Mouse (Mus musculus): ENCODE measurements around the gene Mgea5. TPM values are rescaled to one million over a fixed set of nuclear protein-coding genes. Genes with fewer than 3 reads are reported as not detected.
A peak's percentile ranks its signal among the peaks of the same experiment; 100 is the strongest.

Mgea5 gene
- polyA plus RNA-seq, 1 experiment: 27.1 TPM

DNA sequence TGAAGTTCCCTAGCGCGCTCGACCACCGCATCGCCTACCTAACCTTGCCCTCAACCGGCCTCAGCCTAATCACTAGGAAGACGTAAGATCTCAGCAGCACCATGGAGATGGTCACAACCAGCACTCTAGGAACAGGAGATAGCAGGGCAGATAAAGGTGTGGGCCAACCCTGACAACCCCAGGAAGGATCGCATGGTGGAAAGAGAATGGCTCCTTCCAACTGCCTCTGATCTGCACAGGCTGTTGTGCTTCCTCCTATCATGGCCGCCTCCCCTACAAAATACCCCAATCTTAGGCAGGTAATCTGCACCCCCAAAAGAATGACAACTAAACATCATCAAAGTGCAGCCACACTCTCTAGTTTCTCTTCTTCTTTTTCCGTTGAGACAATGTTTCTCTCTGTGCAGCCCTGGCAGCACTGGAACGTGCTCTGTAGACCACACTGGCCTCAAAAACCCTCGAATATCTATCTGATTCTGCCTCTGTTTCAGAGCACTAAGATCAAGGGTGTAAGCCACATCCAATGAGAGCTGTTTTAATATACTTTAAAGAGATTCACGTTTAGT is 3.2 kb downstream of the Mgea5 start:
- peaks cover 33% of the 10 kb centered on the region for H3K36me3 ChIP-seq (ENCODE audit: control insufficient read depth, insufficient read depth)
- H3K27me3 ChIP-seq (ENCODE audit: control insufficient read depth, insufficient read depth, insufficient read length): no peaks in the 10 kb centered on the region
- no peak overlapping the region for H3ac ChIP-seq (ENCODE audit: control insufficient read depth, insufficient read length)
- H3K4me2 ChIP-seq (ENCODE audit: low read depth): peak overlapping the region; percentile 88
- peaks cover 59% of the 10 kb centered on the region for H3K79me2 ChIP-seq (ENCODE audit: control insufficient read depth, insufficient read depth)
- no peak for TF ChIP-seq POLR2AphosphoS2 (IDR thresholded peaks at IDR 0.05; ENCODE audit: insufficient read length, low read depth)
- TF ChIP-seq SRF (IDR thresholded peaks at IDR 0.05; ENCODE audit: control insufficient read depth, insufficient read length, low read depth): no peak
- TF ChIP-seq POLR2A (IDR thresholded peaks at IDR 0.05; ENCODE audit: insufficient read length, low read depth): no peak
- no peak for TF ChIP-seq E2F4 (IDR thresholded peaks at IDR 0.05; ENCODE audit: insufficient read depth)
- no peak for TF ChIP-seq TCF3 (IDR thresholded peaks at IDR 0.05; ENCODE audit: insufficient read length, low read depth)
- no peak overlapping the region for H3K4me3 ChIP-seq

DNA sequence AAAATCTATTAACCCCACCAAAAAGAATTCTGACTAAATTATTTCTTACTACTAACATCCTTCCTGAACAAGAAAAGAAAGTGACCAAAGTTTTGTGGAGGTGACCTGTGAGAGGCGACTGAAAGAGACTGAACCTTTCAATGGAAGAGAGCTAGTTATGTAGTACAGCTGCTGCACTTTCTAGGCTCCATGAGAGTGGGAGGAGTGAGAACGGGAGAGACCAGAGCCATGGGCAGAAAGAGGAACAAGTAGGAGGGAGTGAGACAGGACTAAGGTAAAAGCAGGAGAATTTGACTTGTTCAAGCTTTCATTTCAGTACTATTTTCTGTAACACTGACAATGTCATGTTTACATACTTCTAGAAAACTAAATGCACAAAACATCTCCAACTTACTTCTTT is 8.2 kb downstream of the Mgea5 start:
- Histone ChIP-seq H3K4me2 (ENCODE audit: low read depth) (no peak overlapping the region), H3ac (ENCODE audit: control insufficient read depth, insufficient read length) (no peak overlapping the region), H3K36me3 (ENCODE audit: control insufficient read depth, insufficient read depth) (peaks cover 61% of the 10 kb centered on the region), H3K27me3 (ENCODE audit: control insufficient read depth, insufficient read depth, insufficient read length) (no peaks in the 10 kb centered on the region), H3K4me3 (no peak overlapping the region), H3K79me2 (ENCODE audit: control insufficient read depth, insufficient read depth) (peaks cover 34% of the 10 kb centered on the region)
- TF ChIP-seq E2F4 (IDR thresholded peaks at IDR 0.05; ENCODE audit: insufficient read depth) (no peak), TCF12 (IDR thresholded peaks at IDR 0.05; ENCODE audit: insufficient read depth, poor library complexity, severe bottlenecking) (no peak), USF1 (IDR thresholded peaks at IDR 0.05; ENCODE audit: low read depth) (no peak)

DNA sequence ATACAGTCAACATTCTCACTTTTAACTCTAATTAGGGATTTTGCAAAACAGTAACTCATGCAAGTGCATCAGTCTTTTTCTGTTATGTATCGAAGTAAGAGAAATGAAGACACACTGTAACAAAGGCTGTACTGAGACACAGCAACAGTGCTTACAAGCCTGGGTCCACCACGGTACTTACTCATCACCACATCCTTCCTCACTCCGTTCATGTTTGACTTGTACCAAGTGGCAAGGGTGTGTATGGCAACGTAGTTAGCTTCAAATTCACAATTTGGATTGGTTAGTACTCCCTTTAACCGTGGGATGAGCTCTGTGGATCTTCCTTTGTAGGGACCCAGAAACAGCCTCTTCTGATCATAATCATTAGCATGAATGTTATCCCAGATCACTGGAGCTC is 12.1 kb downstream of the Mgea5 start:
- H3K4me2 ChIP-seq (ENCODE audit: low read depth): no peak overlapping the region
- no peak overlapping the region for H3K4me3 ChIP-seq
- no peak overlapping the region for H3ac ChIP-seq (ENCODE audit: control insufficient read depth, insufficient read length)
- H3K79me2 ChIP-seq (ENCODE audit: control insufficient read depth, insufficient read depth): peaks cover 10% of the 10 kb centered on the region
- TF ChIP-seq USF1 (IDR thresholded peaks at IDR 0.05; ENCODE audit: low read depth): no peak
- TF ChIP-seq E2F4 (IDR thresholded peaks at IDR 0.05; ENCODE audit: insufficient read depth): no peak
- no peaks in the 10 kb centered on the region for H3K27me3 ChIP-seq (ENCODE audit: control insufficient read depth, insufficient read depth, insufficient read length)
- peaks cover 84% of the 10 kb centered on the region for H3K36me3 ChIP-seq (ENCODE audit: control insufficient read depth, insufficient read depth)

DNA sequence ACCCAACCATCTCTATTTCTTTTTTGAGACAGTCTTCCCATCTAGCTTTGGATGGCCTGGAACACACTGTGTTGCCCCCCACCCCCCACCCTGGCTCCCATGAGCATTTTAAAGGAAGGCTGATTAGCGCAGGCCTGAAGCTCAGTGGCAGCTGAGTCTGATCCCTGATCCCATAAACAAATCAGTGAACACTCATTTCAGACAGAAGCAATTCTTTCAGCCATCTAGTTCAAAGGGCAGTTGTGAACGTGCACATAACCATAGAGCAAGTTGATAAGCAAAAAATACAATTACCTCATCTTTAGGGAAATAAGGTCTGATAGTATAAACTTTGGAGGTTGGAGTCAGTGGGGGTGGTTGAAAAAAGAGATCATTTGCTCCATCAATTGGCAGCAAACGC is 22.8 kb downstream of the Mgea5 start:
- Histone ChIP-seq H3K79me2 (ENCODE audit: control insufficient read depth, insufficient read depth) (no peaks in the 10 kb centered on the region), H3K36me3 (ENCODE audit: control insufficient read depth, insufficient read depth) (peaks cover 78% of the 10 kb centered on the region)
- no peak for TF ChIP-seq POLR2AphosphoS2 (IDR thresholded peaks at IDR 0.05; ENCODE audit: insufficient read length, low read depth)
- TF ChIP-seq MYOD1 (IDR thresholded peaks at IDR 0.05; ENCODE audit: control insufficient read depth in 1 of 3, insufficient read length in 2 of 3, low read depth in 2 of 3): no peak
- TF ChIP-seq SRF (IDR thresholded peaks at IDR 0.05; ENCODE audit: control insufficient read depth, insufficient read length, low read depth): no peak
- TF ChIP-seq MYOG (IDR thresholded peaks at IDR 0.05; ENCODE audit: control insufficient read depth in 1 of 3, insufficient read depth in 1 of 3, insufficient read length in 2 of 3, low read depth in 2 of 3): no peak
- TF ChIP-seq TCF12 (IDR thresholded peaks at IDR 0.05; ENCODE audit: insufficient read depth, poor library complexity, severe bottlenecking): no peak
- no peak for TF ChIP-seq CEBPB (IDR thresholded peaks at IDR 0.05; ENCODE audit: insufficient read depth, poor library complexity, severe bottlenecking)
- TF ChIP-seq POLR2A (IDR thresholded peaks at IDR 0.05; ENCODE audit: insufficient read length, low read depth): no peak
- TF ChIP-seq TCF3 (IDR thresholded peaks at IDR 0.05; ENCODE audit: insufficient read length, low read depth): no peak
- TF ChIP-seq REST (IDR thresholded peaks at IDR 0.05; ENCODE audit: insufficient read depth, insufficient read length): no peak
- no peak for TF ChIP-seq E2F4 (IDR thresholded peaks at IDR 0.05; ENCODE audit: insufficient read depth)
- TF ChIP-seq USF1 (IDR thresholded peaks at IDR 0.05; ENCODE audit: low read depth): no peak
- no peak for TF ChIP-seq MAX (IDR thresholded peaks at IDR 0.05; ENCODE audit: low read depth)

DNA sequence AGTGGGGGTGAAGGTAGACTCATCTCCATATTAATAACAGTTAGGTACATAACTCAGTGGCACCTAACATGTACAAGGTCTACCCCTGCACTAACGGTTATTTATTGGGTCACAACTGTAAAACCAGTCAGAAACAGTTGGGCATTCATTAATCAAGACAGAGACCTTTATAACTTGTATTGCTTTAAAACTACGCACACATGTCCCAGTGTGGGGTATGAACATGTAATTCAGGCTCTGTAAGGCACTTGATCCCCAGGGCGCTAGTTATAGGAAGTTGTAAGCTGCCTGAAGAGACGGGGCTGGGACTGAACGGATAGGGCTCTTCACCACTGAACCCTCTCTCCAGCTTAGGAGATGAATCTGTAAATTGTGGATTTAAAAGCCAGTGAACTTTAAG is 25.0 kb downstream of the Mgea5 start:
- Histone ChIP-seq H3K36me3 (ENCODE audit: control insufficient read depth, insufficient read depth) (peaks cover 77% of the 10 kb centered on the region), H3K4me3 (no peak overlapping the region), H3K27me3 (ENCODE audit: control insufficient read depth, insufficient read depth, insufficient read length) (no peaks in the 10 kb centered on the region), H3K79me2 (ENCODE audit: control insufficient read depth, insufficient read depth) (no peaks in the 10 kb centered on the region), H3K4me2 (ENCODE audit: low read depth) (no peak overlapping the region), H3ac (ENCODE audit: control insufficient read depth, insufficient read length) (no peak overlapping the region)
- TF ChIP-seq REST (IDR thresholded peaks at IDR 0.05; ENCODE audit: insufficient read depth, insufficient read length) (no peak), SRF (IDR thresholded peaks at IDR 0.05; ENCODE audit: control insufficient read depth, insufficient read length, low read depth) (no peak), TCF12 (IDR thresholded peaks at IDR 0.05; ENCODE audit: insufficient read depth, poor library complexity, severe bottlenecking) (no peak), TCF3 (IDR thresholded peaks at IDR 0.05; ENCODE audit: insufficient read length, low read depth) (no peak), E2F4 (IDR thresholded peaks at IDR 0.05; ENCODE audit: insufficient read depth) (no peak), MAX (IDR thresholded peaks at IDR 0.05; ENCODE audit: low read depth) (no peak), MYOD1 (IDR thresholded peaks at IDR 0.05; ENCODE audit: control insufficient read depth in 1 of 3, insufficient read length in 2 of 3, low read depth in 2 of 3) (no peak), CEBPB (IDR thresholded peaks at IDR 0.05; ENCODE audit: insufficient read depth, poor library complexity, severe bottlenecking) (no peak), POLR2A (IDR thresholded peaks at IDR 0.05; ENCODE audit: insufficient read length, low read depth) (no peak), POLR2AphosphoS2 (IDR thresholded peaks at IDR 0.05; ENCODE audit: insufficient read length, low read depth) (no peak), MYOG (IDR thresholded peaks at IDR 0.05; ENCODE audit: control insufficient read depth in 1 of 3, insufficient read depth in 1 of 3, insufficient read length in 2 of 3, low read depth in 2 of 3) (no peak), USF1 (IDR thresholded peaks at IDR 0.05; ENCODE audit: low read depth) (no peak)

More for the DNA sequence above, 22.8 kb downstream of the Mgea5 start:
- H3K27me3 ChIP-seq (ENCODE audit: control insufficient read depth, insufficient read depth, insufficient read length): no peaks in the 10 kb centered on the region
- no peak overlapping the region for H3K4me3 ChIP-seq
- no peak overlapping the region for H3K4me2 ChIP-seq (ENCODE audit: low read depth)
- no peak overlapping the region for H3ac ChIP-seq (ENCODE audit: control insufficient read depth, insufficient read length)
